Mouse (Mus musculus): Measurements from ENCODE around the gene Nol4l.

DNA sequence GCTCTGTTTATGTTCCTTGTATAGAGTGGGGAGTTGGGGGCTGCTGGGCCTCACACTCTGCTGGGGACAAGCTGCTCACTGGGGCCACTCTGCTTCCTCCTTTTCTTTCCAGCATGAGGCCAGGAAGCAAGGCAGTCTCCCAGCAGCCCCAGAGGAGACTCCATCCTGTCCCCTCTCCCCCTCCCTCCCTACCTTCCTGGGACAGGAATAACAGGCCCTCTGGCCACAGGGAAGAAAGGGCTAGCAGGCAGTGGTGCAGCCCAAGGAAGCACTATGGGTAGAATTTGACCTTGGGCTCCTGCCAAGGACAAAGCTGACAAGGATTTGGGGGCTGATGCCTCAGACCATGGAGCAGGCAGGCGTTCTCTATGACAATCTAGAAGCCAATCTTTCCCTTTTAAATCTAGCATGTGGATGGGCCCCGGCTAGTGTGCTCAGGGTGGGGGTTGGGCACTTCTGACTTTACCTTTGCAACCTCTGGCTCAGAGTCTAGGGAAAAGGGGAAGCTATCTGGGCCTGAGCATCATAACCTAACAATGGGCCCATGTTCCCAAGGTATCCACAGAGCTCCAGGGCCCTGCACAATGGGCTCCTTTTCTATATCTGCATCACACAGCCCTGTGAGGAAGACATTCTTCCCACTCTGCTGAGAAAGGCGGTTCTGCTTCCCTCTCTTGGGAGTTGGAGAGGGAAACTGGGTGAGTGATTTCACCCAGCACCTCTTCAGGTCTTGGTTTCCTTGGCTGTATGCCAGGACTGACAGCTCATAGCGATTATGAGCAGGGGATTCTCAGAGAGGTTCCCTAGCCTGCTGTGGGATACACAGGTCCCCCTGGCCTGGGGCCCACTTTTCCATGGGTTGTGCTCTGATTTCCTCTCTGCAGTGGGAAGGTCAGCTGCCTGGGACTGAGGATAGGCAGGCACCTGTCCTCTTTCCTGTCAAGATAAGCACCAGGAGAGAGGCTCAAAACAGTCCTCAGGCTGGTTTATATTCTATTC lies 54.4 kb downstream of the Nol4l start:
- no peak for TF ChIP-seq UBTF (IDR thresholded peaks at IDR 0.05; ENCODE audit: borderline replicate concordance, insufficient read depth, low read depth, low read length)
- no peak for TF ChIP-seq POLR2A (IDR thresholded peaks at IDR 0.05; ENCODE audit: control insufficient read depth in 1 of 2, insufficient read depth in 1 of 2, low read depth in 1 of 2, low read length in 2 of 2, poor library complexity in 1 of 2)
- no peak for TF ChIP-seq USF1 (IDR thresholded peaks at IDR 0.05; ENCODE audit: low read depth, low read length)
- no peak for TF ChIP-seq MXI1 (IDR thresholded peaks at IDR 0.05; ENCODE audit: low read depth, low read length)
- TF ChIP-seq EP300 (IDR thresholded peaks at IDR 0.05; ENCODE audit: low read depth in 1 of 2, low read length in 2 of 2) = no peak
- no peak for TF ChIP-seq KAT2A (conservative IDR thresholded peaks at IDR 0.05; ENCODE audit: low read depth, low read length)
- no peak for TF ChIP-seq TCF12 (IDR thresholded peaks at IDR 0.05; ENCODE audit: low read depth, low read length)
- no peak for TF ChIP-seq GABPA (IDR thresholded peaks at IDR 0.05; ENCODE audit: low read depth, low read length)

All from MEL (cell line).